Mouse (Mus musculus) left cerebral cortex, adult 2 months (tissue): ENCODE results near the gene Tekt1. TPM values are rescaled to one million over a fixed set of nuclear protein-coding genes. Genes with fewer than 3 reads are reported as not detected.

Experiments
- DNase-seq, 2 experiments: peaks; one replicate each; pipeline ENCODE4 v3.0.0; 2021 to 2022; ENCODE audit warnings: low spot score in 2 of 2, mixed read lengths in 1 of 2; ENCODE audit errors: extremely low spot score in 1 of 2
- H3K27ac ChIP-seq: fragments of 200-600 bp; 2 replicates; pipeline ENCODE4 v1.8.1; 2022
- H3K4me3 ChIP-seq: fragments of 200-600 bp; 2 replicates; pipeline ENCODE4 v1.8.1; 2022
- CTCF ChIP-seq: fragments of 200-600 bp; IDR thresholded peaks from 2 replicates; pipeline ENCODE4 v1.8.1; 2022; ENCODE audit warnings: antibody characterized with exemption, mild to moderate bottlenecking, moderate library complexity
- intact Hi-C: fragments of 180-260 bp; cut with DNase I; formaldehyde crosslinking; loops from one replicate; pipeline ENCODE4 v1.15.1; 2025
- total RNA-seq, 2 experiments: library from RNA; stranded (reverse); gene quantifications; 2 replicates each; pipeline ENCODE4 v1.2.3; 2021

Tekt1 gene
- total RNA-seq, 2 experiments from 2014 or later, result 2.3 to 3.6 TPM

GRCm38 (mm10) chr11:72402017-72402416 lies 39.8 kb upstream of the Tekt1 start:
- DNase-seq, result no peak
- Histone ChIP-seq H3K27ac (no peak overlapping the region), H3K4me3 (no peak overlapping the region)
- no peak for TF ChIP-seq CTCF
- intact Hi-C loops, result no loop called here

- TF ChIP-seq CTCF, result no peak
- no peak for DNase-seq
- no peak overlapping the region for H3K4me3 ChIP-seq
- H3K27ac ChIP-seq, result no peak overlapping the region
- intact Hi-C loops, result no loop called here
Observed at GRCm38 (mm10) chr11:72401068-72401467, 38.8 kb upstream of the Tekt1 start.

GRCm38 (mm10) chr11:72397811-72398525 lies 35.7 kb upstream of the Tekt1 start:
- H3K27ac ChIP-seq, result no peak overlapping the region
- DNase-seq, result no peak
- no peak for TF ChIP-seq CTCF
- intact Hi-C loops, result no loop called here
- no peak overlapping the region for H3K4me3 ChIP-seq

- Histone ChIP-seq H3K4me3 (no peak overlapping the region), H3K27ac (no peak overlapping the region)
- intact Hi-C loops, result no loop called here
- no peak for DNase-seq
- TF ChIP-seq CTCF, result no peak
Observed at GRCm38 (mm10) chr11:72397072-72397471, 34.8 kb upstream of the Tekt1 start.

- DNase-seq, result no peak
- H3K4me3 ChIP-seq, result no peak overlapping the region
- no peak for TF ChIP-seq CTCF
- intact Hi-C loops, result no loop called here
- no peak overlapping the region for H3K27ac ChIP-seq
Observed at GRCm38 (mm10) chr11:72396621-72397020, 34.4 kb upstream of the Tekt1 start.

- no peak for TF ChIP-seq CTCF
- no peak overlapping the region for H3K27ac ChIP-seq
- intact Hi-C loops, result no loop called here
Observed at GRCm38 (mm10) chr11:72395652-72396051, 33.4 kb upstream of the Tekt1 start.

GRCm38 (mm10) chr11:72394694-72395093 lies 32.5 kb upstream of the Tekt1 start:
- Histone ChIP-seq H3K27ac (no peak overlapping the region), H3K4me3 (no peak overlapping the region)
- no peak for DNase-seq
- intact Hi-C loops, result no loop called here
- no peak for TF ChIP-seq CTCF

More at GRCm38 (mm10) chr11:72395652-72396051, 33.4 kb upstream of the Tekt1 start:
- no peak overlapping the region for H3K4me3 ChIP-seq
- DNase-seq, result no peak

GRCm38 (mm10) chr11:72393669-72394068 lies 31.4 kb upstream of the Tekt1 start:
- no peak for TF ChIP-seq CTCF
- no peak for DNase-seq
- Histone ChIP-seq H3K4me3 (no peak overlapping the region), H3K27ac (no peak overlapping the region)
- intact Hi-C loops, result no loop called here

GRCm38 (mm10) chr11:72393243-72393642 lies 31.0 kb upstream of the Tekt1 start:
- no peak for TF ChIP-seq CTCF
- Histone ChIP-seq H3K4me3 (no peak overlapping the region), H3K27ac (no peak overlapping the region)
- intact Hi-C loops, result no loop called here
- DNase-seq, result no peak

GRCm38 (mm10) chr11:72391181-72391580 lies 28.9 kb upstream of the Tekt1 start:
- Histone ChIP-seq H3K4me3 (no peak overlapping the region), H3K27ac (no peak overlapping the region)
- intact Hi-C loops, result no loop called here
- DNase-seq, result no peak
- no peak for TF ChIP-seq CTCF

- TF ChIP-seq CTCF, result no peak
- H3K27ac ChIP-seq, result no peak overlapping the region
- intact Hi-C loops, result no loop called here
- DNase-seq, result no peak
- no peak overlapping the region for H3K4me3 ChIP-seq
Observed at GRCm38 (mm10) chr11:72389407-72390142, 27.3 kb upstream of the Tekt1 start.

GRCm38 (mm10) chr11:72388113-72388529 lies 25.9 kb upstream of the Tekt1 start:
- intact Hi-C loops, result no loop called here

More at GRCm38 (mm10) chr11:72388113-72388529, 25.9 kb upstream of the Tekt1 start:
- H3K4me3 ChIP-seq, result no peak overlapping the region
- no peak overlapping the region for H3K27ac ChIP-seq
- DNase-seq, result no peak
- no peak for TF ChIP-seq CTCF
